Mouse (Mus musculus) embryonic facial prominence, embryonic 13.5 days (tissue): ENCODE measurements around the gene Mall. TPM values are rescaled to one million over a fixed set of nuclear protein-coding genes. Genes with fewer than 3 reads are reported as not detected.

Experiments used
- ATAC-seq: fragments of 200-750 bp; cut with Nextera tagmentation; 2 replicates; pipeline ENCODE4 v1.8.0; 2017; ENCODE audit warnings: low read depth; ENCODE audit not compliant: insufficient number of reproducible peaks, insufficient read depth, low FRiP score, low TSS enrichment
- H3K27ac ChIP-seq: fragments of 300-500 bp; sonication (generic); 2 replicates; pipeline ENCODE4 v1.5.1; 2015; ENCODE audit warnings: moderate library complexity, mild to moderate bottlenecking, inconsistent platforms
- H3K27me3 ChIP-seq: fragments of 300-500 bp; sonication (generic); 2 replicates; pipeline ENCODE4 v1.6.1; 2015; ENCODE audit warnings: mild to moderate bottlenecking, inconsistent platforms
- H3K36me3 ChIP-seq: fragments of 300-500 bp; sonication (generic); 2 replicates; pipeline ENCODE4 v1.6.1; 2015; ENCODE audit warnings: mild to moderate bottlenecking, inconsistent platforms
- H3K4me1 ChIP-seq: fragments of 300-500 bp; sonication (generic); 2 replicates; pipeline ENCODE4 v1.6.1; 2015; ENCODE audit warnings: inconsistent platforms
- H3K4me2 ChIP-seq: fragments of 300-500 bp; sonication (generic); 2 replicates; pipeline ENCODE4 v1.6.1; 2015; ENCODE audit warnings: moderate library complexity, mild to moderate bottlenecking, inconsistent platforms
- H3K4me3 ChIP-seq: fragments of 300-500 bp; sonication (generic); 2 replicates; pipeline ENCODE4 v1.5.1; 2015; ENCODE audit warnings: mild to moderate bottlenecking, inconsistent platforms
- H3K9ac ChIP-seq: fragments of 300-500 bp; sonication (generic); 2 replicates; pipeline ENCODE4 v1.6.1; 2015; ENCODE audit warnings: mild to moderate bottlenecking, inconsistent platforms
- H3K9me3 ChIP-seq: fragments of 300-500 bp; sonication (generic); 2 replicates; pipeline ENCODE4 v1.6.1; 2016; ENCODE audit warnings: inconsistent platforms
- WGBS: fragments of 180-500 bp; shearing (Covaris S2); methylation state at CpG from one replicate; pipeline ENCODE4 v1.1.7; 2015; ENCODE audit warnings: mixed read lengths; 5-methylcytosine and 5-hydroxymethylcytosine counted together
- polyA plus RNA-seq: library from polyadenylated mRNA; unstranded; fragments of >200 nt; fragmentation: Nextera tagmentation; extraction: Ambion mirVana; gene quantifications from 2 replicates; pipeline ENCODE4 v1.2.1, GENCODE M21; 2015

Gene Mall
- polyA plus RNA-seq, 1 experiment from 2014 or later: 6.4 TPM

- no peaks in the 10 kb centered on the region for H3K9me3 ChIP-seq
- H3K27me3 ChIP-seq: peaks cover 4% of the 10 kb centered on the region; the same call in 1 of the 2 replicates
- H3K4me1 ChIP-seq: no peaks in the 10 kb centered on the region
- no peak overlapping the region for H3K9ac ChIP-seq
- no peak for ATAC-seq
- H3K36me3 ChIP-seq: no peaks in the 10 kb centered on the region
- H3K4me2 ChIP-seq: no peak overlapping the region
- H3K4me3 ChIP-seq: no peak overlapping the region
- no peak overlapping the region for H3K27ac ChIP-seq
- WGBS: 31% methylated on average over 2 of the region's 2 CpGs
Observed at GRCm38 (mm10) chr2:127667843-127668506, 61.8 kb downstream of the Mall start.

- Histone ChIP-seq H3K4me2 (no peak overlapping the region), H3K27ac (no peak overlapping the region), H3K27me3 (peaks cover 4% of the 10 kb centered on the region; the same call in 1 of the 2 replicates), H3K9me3 (no peaks in the 10 kb centered on the region), H3K9ac (no peak overlapping the region), H3K4me3 (no peak overlapping the region), H3K4me1 (no peaks in the 10 kb centered on the region), H3K36me3 (no peaks in the 10 kb centered on the region)
- no peak for ATAC-seq
Observed at GRCm38 (mm10) chr2:127667015-127667414, 62.7 kb downstream of the Mall start.

GRCm38 (mm10) chr2:127662708-127663107 lies 67.0 kb downstream of the Mall start:
- 45% methylated on average over 2 of the region's 2 CpGs for WGBS
- no peak overlapping the region for H3K9ac ChIP-seq
- H3K4me3 ChIP-seq: no peak overlapping the region

GRCm38 (mm10) chr2:127656086-127656720 lies 73.5 kb downstream of the Mall start, which contains the start of gene Mal:
Mal (minus strand) TSS chr2:127656695.
- Histone ChIP-seq H3K9ac (no peak within 1 kb of the TSS), H3K4me3 (peak within 1 kb of the TSS; percentile 37), H3K36me3 (no peaks in the 10 kb centered on the region), H3K27ac (no peak within 1 kb of the TSS), H3K4me2 (peak within 1 kb of the TSS; percentile 62), H3K27me3 (peaks cover 77% of the 10 kb centered on the region), H3K9me3 (no peaks in the 10 kb centered on the region), H3K4me1 (peaks cover 9% of the 10 kb centered on the region)
- under 1% methylated on average over 43 of the region's 43 CpGs for WGBS
- no peak for ATAC-seq

More at GRCm38 (mm10) chr2:127662708-127663107, 67.0 kb downstream of the Mall start:
- no peaks in the 10 kb centered on the region for H3K4me1 ChIP-seq
- H3K27me3 ChIP-seq: peaks cover 16% of the 10 kb centered on the region
- H3K9me3 ChIP-seq: no peaks in the 10 kb centered on the region
- H3K4me2 ChIP-seq: no peak overlapping the region
- H3K27ac ChIP-seq: no peak overlapping the region
- ATAC-seq: no peak
- no peaks in the 10 kb centered on the region for H3K36me3 ChIP-seq

- H3K36me3 ChIP-seq: no peaks in the 10 kb centered on the region
- no peaks in the 10 kb centered on the region for H3K9me3 ChIP-seq
- no peak overlapping the region for H3K4me2 ChIP-seq
- WGBS: 4% methylated on average over 9 of the region's 9 CpGs
- peaks cover 9% of the 10 kb centered on the region for H3K4me1 ChIP-seq
- no peak overlapping the region for H3K9ac ChIP-seq
- ATAC-seq: no peak
- H3K27me3 ChIP-seq: peaks cover 84% of the 10 kb centered on the region
- H3K4me3 ChIP-seq: peak overlapping the region; percentile 37; the same call in 1 of the 2 replicates
- H3K27ac ChIP-seq: no peak overlapping the region
Observed at GRCm38 (mm10) chr2:127655419-127655818, 74.3 kb downstream of the Mall start.

GRCm38 (mm10) chr2:127654786-127655185 lies 74.9 kb downstream of the Mall start:
- Histone ChIP-seq H3K27ac (no peak overlapping the region), H3K4me2 (no peak overlapping the region), H3K4me1 (peaks cover 9% of the 10 kb centered on the region), H3K9ac (no peak overlapping the region), H3K9me3 (no peaks in the 10 kb centered on the region), H3K4me3 (no peak overlapping the region), H3K27me3 (peaks cover 90% of the 10 kb centered on the region), H3K36me3 (no peaks in the 10 kb centered on the region)
- ATAC-seq: no peak
- WGBS: 65% methylated on average over 3 of the region's 3 CpGs

Other genes with a start within 250 kb of the Mall start
- 2.4 and 3.0 TPM in 2 replicates for gene Kcnip3, start 207.8 kb downstream of the Mall start, polyA plus RNA-seq
- gene Prom2, start 188.5 kb downstream of the Mall start, polyA plus RNA-seq: 2.9 and 3.0 TPM in 2 replicates
- gene Zfp661, start 142.8 kb downstream of the Mall start, polyA plus RNA-seq: 6.0 and 6.8 TPM in 2 replicates
- gene Mrps5, start 142.7 kb downstream of the Mall start, polyA plus RNA-seq: 135 and 137 TPM in 2 replicates
- gene Mal, start 73.2 kb downstream of the Mall start, polyA plus RNA-seq: 1.9 and 2.1 TPM in 2 replicates
- 28.4 and 31.3 TPM in 2 replicates for gene Nphp1, start 59.0 kb upstream of the Mall start, polyA plus RNA-seq
- 30.6 and 32.2 TPM in 2 replicates for gene Mtln, start 62.6 kb upstream of the Mall start, polyA plus RNA-seq
- 52.3 and 54.2 TPM in 2 replicates for gene Bub1, start 101.9 kb upstream of the Mall start, polyA plus RNA-seq
- not detected in 2 replicates for gene Acoxl, start 108.9 kb upstream of the Mall start, polyA plus RNA-seq